In genomic region chr9:121838829-121839621, GRCm38 (mm10) we compare ENCODE assay signal across 8 mouse cellular contexts. TPM values are rescaled to one million over a fixed set of nuclear protein-coding genes. Genes with fewer than 3 reads are reported as not detected.
DNase-seq lines count a peak whose midpoint lies in the region; ATAC-seq and TF ChIP-seq lines count a peak whose summit lies in the region.

TSS of gene Ccdc13 (minus strand) at chr9:121839461.

- peak within 1 kb of the TSS; percentile 46 for H3K4me3 ChIP-seq in forebrain, postnatal 0 days (ENCODE audit: low read depth, low read length)
- peak within 1 kb of the TSS; percentile 43 for H3K4me3 ChIP-seq in hindbrain, embryonic 12.5 days
- H3K4me3 ChIP-seq in lung, postnatal 0 days (ENCODE audit: low read depth, low read length) = peak within 1 kb of the TSS; percentile 43

- DNase-seq in B cell, adult 2 months = peak; percentile 69 to 73
- DNase-seq in adrenal gland, postnatal 14 days = peak; percentile 93
- peak; percentile 93 for DNase-seq in forebrain, postnatal 0 days
- peak; percentile 75 to 85 for DNase-seq in layer of hippocampus, postnatal 25 days (ENCODE audit: extremely low spot score in 1 of 2, low spot score in 1 of 2)
- DNase-seq in lung, postnatal 0 days (ENCODE audit: low spot score) = peak; percentile 68
- peak; percentile 75 for DNase-seq in ovary, postnatal 14 days (ENCODE audit: low spot score)
- DNase-seq in thymus, postnatal 36 days = peak; percentile 80 to 84

- H3K4me2 ChIP-seq in forebrain, postnatal 0 days (ENCODE audit: low read depth) = peak within 1 kb of the TSS; percentile 56
- peak within 1 kb of the TSS; percentile 56 for H3K4me2 ChIP-seq in hindbrain, embryonic 12.5 days (replicated peaks)
- peak within 1 kb of the TSS; percentile 81 for H3K4me2 ChIP-seq in lung, postnatal 0 days (replicated peaks; ENCODE audit: low read depth, low read length)

- no peak for TF ChIP-seq EP300 in lung, postnatal 0 days (IDR thresholded peaks at IDR 0.05)

- H3K36me3 ChIP-seq in forebrain, postnatal 0 days (ENCODE audit: insufficient read depth) = no peaks in the 10 kb centered on the region
- H3K36me3 ChIP-seq in hindbrain, embryonic 12.5 days = no peaks in the 10 kb centered on the region
- no peaks in the 10 kb centered on the region for H3K36me3 ChIP-seq in lung, postnatal 0 days (ENCODE audit: insufficient read depth, low read length)

- H3K9ac ChIP-seq in forebrain, postnatal 0 days = peak within 1 kb of the TSS; percentile 62
- peak within 1 kb of the TSS; percentile 29 for H3K9ac ChIP-seq in hindbrain, embryonic 12.5 days
- H3K9ac ChIP-seq in lung, postnatal 0 days (replicated peaks; ENCODE audit: low read depth) = 0 out of 2 replicates have a peak within 1 kb of the TSS, but pooled peaks have one; percentile 29

- no peaks in the 10 kb centered on the region for H3K27me3 ChIP-seq in forebrain, postnatal 0 days (ENCODE audit: insufficient read depth, low read length)
- H3K27me3 ChIP-seq in hindbrain, embryonic 12.5 days = no peaks in the 10 kb centered on the region; the same call in 1 of the 2 replicates
- H3K27me3 ChIP-seq in lung, postnatal 0 days (replicated peaks; ENCODE audit: insufficient read depth, low read length) = no peaks in the 10 kb centered on the region

- ATAC-seq in forebrain, postnatal 0 days = peak; percentile 96
- peak; percentile 92 for ATAC-seq in hindbrain, embryonic 12.5 days (ENCODE audit: low FRiP score)
- peak; percentile 85 for ATAC-seq in lung, postnatal 0 days

- TF ChIP-seq CTCF in forebrain, postnatal 0 days (IDR thresholded peaks at IDR 0.05; ENCODE audit: low read depth) = no peak
- no peak for TF ChIP-seq CTCF in lung, postnatal 0 days (IDR thresholded peaks at IDR 0.05)

- no peaks in the 10 kb centered on the region for H3K9me3 ChIP-seq in forebrain, postnatal 0 days (ENCODE audit: low read length)
- H3K9me3 ChIP-seq in hindbrain, embryonic 12.5 days (replicated peaks) = peaks cover 7% of the 10 kb centered on the region; the same call in 1 of the 2 replicates
- no peaks in the 10 kb centered on the region for H3K9me3 ChIP-seq in lung, postnatal 0 days (ENCODE audit: low read length)

- no peaks in the 10 kb centered on the region; the same call in 1 of the 2 replicates for H3K4me1 ChIP-seq in forebrain, postnatal 0 days (ENCODE audit: insufficient read depth)
- H3K4me1 ChIP-seq in hindbrain, embryonic 12.5 days = peaks cover 7% of the 10 kb centered on the region
- no peaks in the 10 kb centered on the region; the same call in none of the 2 replicates for H3K4me1 ChIP-seq in lung, postnatal 0 days (ENCODE audit: insufficient read depth, low read depth, low read length)

- H3K27ac ChIP-seq in forebrain, postnatal 0 days (ENCODE audit: low read depth, low read length) = no peak within 1 kb of the TSS
- no peak within 1 kb of the TSS for H3K27ac ChIP-seq in hindbrain, embryonic 12.5 days
- H3K27ac ChIP-seq in lung, postnatal 0 days (ENCODE audit: low read length) = no peak within 1 kb of the TSS

- 3% methylated on average over 61 of the region's 61 CpGs for WGBS in forebrain, postnatal 0 days
- 4% methylated on average over 61 of the region's 61 CpGs for WGBS in hindbrain, embryonic 12.5 days
- WGBS in lung, postnatal 0 days = 5% methylated on average over 61 of the region's 61 CpGs

RNA-seq across cellular contexts. Expression of gene Ccdc13, which starts in this region (rescaled TPM):
- total RNA-seq in adrenal gland, postnatal 14 days (2021) = 0.86 and 1.1 TPM in 2 replicates
- total RNA-seq in forebrain, postnatal 0 days (2014; rRNA removed) = 4.3 and 5.2 TPM in 2 replicates
- polyA plus RNA-seq in forebrain, postnatal 0 days (2015; fragmentation: Nextera tagmentation; extraction: Ambion mirVana) = 3.6 and 4.7 TPM in 2 replicates
- polyA plus RNA-seq in hindbrain, embryonic 12.5 days (2016; fragmentation: Nextera tagmentation; extraction: Ambion mirVana) = 2.9 and 4.4 TPM in 2 replicates
- 1 to 10 TPM; 8.9 to 9.7 TPM for total RNA-seq in layer of hippocampus, postnatal 25 days (2021)
- polyA plus RNA-seq in lung, postnatal 0 days (2015; fragmentation: Nextera tagmentation; extraction: Ambion mirVana) = 1.8 and 2.0 TPM in 2 replicates
